Mouse (Mus musculus) brain, adult 10 weeks (tissue): ENCODE results near the gene Ech1. TPM values are rescaled to one million over a fixed set of nuclear protein-coding genes. Genes with fewer than 3 reads are reported as not detected.

Source experiments
- polyA plus RNA-seq: library from polyadenylated mRNA; stranded (reverse); fragments of 350-450 nt; fragmentation: Illumina TruSeq; extraction: RNeasy Lipid Tissue Mini Kit (QIAGEN cat#74804); gene quantifications from one replicate; pipeline ENCODE4 v1.2.3, GENCODE M21; 2015; ENCODE audit warnings: low read depth, low replicate concordance

Gene Ech1
- polyA plus RNA-seq = 96.4 TPM

DNA sequence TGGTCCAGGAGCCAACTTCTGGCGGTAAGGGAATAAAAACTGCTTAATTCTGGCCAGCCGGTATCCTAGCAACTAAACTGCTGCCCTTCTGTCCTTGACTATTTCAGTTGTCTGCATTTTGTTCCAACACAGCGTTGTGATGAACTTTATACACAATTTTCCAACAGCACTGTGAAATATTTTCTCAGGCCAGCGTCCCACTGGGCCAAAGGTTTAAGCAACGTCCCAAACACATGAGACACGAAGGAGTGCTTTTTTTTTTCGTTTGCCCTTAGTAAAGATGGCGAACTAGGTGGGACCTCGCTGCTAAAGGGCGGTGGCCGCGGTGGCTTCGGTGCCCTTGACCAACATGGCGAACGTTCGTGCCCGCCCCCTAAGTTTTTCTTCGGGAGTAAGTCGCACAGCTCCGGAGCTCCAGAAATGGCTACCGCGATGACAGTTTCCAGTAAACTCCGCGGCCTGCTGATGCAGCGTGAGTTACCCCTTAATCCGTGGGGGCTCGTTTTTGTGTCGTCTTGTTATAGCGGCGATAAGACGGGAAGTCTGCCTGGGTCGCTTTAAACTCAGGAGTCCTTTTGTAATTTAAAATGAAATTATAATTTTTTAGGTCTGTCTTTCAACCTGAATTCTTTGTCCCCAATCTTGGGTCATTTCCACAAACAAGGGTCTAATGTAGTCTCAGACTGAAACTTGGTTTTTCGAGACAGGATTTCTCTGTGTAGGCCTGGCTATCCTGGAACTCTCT, at the start of gene Ech1:
Ech1 (plus strand) TSS at position 277 of the 745 bp plus-strand sequence.

DNA sequence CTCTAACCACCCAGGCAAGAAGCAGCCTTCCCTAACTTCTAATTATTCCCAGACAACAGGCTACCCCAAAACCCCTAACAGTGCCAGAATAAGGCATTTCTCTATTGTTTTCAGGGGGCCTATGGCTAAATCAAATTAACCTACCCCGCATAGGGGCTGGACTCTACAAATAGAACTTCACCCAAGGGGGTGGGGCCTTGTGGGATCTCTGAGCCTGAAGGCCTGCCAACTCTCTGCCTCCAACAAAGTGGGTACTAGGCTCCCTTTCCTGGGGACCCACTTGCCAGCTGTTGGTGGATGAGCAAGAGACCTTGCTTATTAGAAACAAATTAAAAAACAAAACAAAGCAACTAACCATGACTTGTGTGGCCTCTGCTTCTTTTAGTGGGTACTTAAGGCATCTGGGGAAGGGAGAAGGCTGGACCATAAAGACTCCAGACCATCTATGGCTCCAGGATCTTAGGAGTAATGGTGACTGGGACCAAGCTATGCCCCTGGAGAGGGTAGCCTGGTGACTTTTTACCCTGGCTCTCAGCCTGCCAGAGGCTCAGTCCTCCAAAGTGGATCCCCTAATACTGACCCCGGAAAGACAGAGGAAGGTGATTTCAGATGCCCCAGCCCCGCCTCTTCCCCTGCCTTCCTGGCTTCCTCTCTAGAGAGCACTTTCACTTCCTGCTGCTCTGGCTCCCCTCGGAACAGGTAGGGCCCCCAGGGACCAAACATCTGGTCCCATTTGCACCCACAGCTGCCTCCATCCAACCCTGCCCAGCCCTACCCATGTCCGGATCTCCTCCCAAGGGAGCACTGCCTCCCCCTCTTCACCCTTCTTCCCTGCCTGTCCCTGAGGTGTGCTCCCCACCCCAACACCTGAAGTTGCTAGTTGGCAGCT, 36.5 kb upstream of the Ech1 start, which contains the start of gene Rinl:
Rinl (plus strand) TSS at position 663 of the 889 bp plus-strand sequence.

DNA sequence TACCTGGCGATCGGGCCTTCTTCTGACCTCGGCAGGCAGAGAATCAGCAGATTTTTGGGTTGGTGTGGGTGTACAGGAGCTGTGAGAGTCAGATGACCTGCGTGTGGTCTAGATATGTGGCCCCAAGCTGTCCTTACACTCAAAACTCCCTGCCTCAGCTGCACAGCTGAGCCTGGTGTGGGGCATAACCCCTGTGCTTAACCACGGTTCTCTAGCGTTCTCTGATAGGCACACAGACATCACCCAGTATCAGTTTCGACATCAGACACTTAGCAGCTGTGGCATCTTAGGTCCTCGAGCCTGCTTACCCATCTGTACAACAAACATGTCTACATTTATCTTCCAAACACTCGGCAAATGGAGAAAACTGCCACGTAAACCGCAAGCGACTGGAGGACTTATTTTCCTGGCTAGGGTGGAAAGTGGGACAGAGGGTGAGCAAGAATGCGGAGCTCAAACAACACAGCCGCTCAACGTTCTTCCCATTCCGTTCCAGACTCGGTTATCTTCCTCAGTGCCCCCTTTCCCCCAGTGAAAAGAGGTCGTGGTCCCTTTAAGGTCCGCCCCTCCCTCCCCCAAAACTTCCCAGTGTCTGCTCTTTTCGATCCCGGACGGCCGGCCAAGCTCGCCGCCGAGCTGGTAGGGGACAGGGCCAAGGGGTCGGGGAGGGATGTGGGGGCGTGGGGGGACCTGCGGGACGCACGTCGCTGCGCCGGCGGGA, 16.6 kb upstream of the Ech1 start, which contains the start of gene Hnrnpl:
Hnrnpl (plus strand) TSS at position 321 of the 721 bp plus-strand sequence.

DNA sequence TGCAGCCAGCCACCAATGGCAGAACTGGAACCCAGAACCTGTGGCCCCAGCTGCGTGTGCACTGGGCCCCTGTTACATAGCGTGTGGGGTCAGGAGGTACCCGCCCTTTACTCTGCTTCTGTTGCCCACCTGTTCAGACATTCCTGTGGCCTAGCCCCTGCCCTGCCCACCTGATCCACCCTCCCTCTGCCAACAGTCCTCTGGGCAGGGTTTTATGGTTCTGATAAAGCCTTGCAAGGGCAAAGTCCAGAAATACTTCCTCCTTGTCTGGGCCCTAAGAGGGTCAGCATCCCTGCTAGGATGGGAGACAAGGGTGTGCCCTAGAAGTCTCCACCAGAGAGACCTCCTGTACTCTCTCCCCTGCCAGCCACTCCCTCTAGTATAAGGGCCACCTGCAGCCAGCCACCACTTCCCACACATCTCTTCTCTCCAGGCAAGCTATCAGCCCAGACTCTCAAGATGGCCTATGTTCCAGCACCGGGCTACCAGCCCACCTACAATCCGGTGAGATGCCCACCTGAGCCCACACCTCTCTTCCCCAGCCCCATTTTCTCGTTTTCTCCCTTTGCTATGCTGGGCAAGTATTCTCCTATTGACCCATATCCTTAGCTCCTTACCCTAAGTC, 8.8 kb downstream of the Ech1 start, which contains the start of gene Lgals4:
Lgals4 (plus strand) TSS at position 132 of the 625 bp plus-strand sequence.

DNA sequence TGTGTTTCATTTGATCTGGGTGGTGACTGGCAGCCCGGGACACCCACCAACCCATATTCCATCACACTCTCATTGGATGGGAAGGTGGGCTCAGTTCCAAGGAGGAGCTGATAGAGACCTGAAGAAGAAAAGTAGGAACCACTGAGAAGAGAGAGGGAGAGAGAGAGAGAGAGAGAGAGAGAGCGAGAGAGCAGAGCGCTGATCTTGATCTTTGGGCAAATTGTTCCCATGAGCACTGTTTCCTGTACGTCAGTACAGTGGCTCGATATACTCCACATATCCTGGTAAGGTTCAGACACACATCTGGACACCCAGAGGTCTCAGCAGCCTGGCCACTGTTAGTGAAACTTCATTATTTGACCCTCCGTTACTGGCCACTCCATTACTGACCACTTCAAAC, 38.5 kb downstream of the Ech1 start, which contains the start of gene Lgals7:
Lgals7 (plus strand) TSS at position 314 of the 400 bp plus-strand sequence.

DNA sequence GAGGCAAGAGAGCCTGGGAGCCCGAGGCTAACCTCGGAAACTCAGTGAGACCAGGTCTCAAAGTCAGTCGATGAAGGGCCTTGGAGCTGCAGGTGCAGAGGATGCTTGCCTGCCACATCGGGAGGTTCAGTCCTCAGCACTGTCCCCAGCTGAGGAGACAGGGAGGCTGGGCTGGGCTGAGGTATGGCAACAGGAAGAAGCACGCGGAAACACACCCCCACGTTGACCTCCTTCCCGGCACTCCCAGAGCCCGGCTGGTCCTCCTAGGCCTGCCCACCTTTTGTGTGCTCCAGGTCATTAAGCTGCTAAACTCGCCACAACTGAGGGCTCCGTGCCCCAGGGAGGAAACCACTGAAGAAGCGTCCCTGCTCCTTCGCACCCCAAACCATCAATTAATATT, 56.2 kb downstream of the Ech1 start, which contains the start of gene Capn12:
Capn12 (plus strand) TSS at position 224 of the 400 bp plus-strand sequence.

Other genes starting within 250 kb of the Ech1 start
- gene Samd4b, start 227.1 kb upstream of the Ech1 start, polyA plus RNA-seq = 37.9 TPM
- gene Pak4, start 227.0 kb upstream of the Ech1 start, polyA plus RNA-seq = 6.6 TPM
- 1.3 TPM for gene Acp7, start 193.9 kb upstream of the Ech1 start, polyA plus RNA-seq
- gene Fbxo27, start 132.4 kb upstream of the Ech1 start, polyA plus RNA-seq = 15.8 TPM
- 3.3 TPM for gene Fbxo17, start 108.4 kb upstream of the Ech1 start, polyA plus RNA-seq
- 126 TPM for gene Mrps12, start 83.4 kb upstream of the Ech1 start, polyA plus RNA-seq
- 12.4 TPM for gene Sars2, start 83.2 kb upstream of the Ech1 start, polyA plus RNA-seq
- gene Ccer2, start 69.0 kb upstream of the Ech1 start, polyA plus RNA-seq = 3.2 TPM
- gene Sirt2, start 58.5 kb upstream of the Ech1 start, polyA plus RNA-seq = 181 TPM
- gene Nfkbib, start 57.7 kb upstream of the Ech1 start, polyA plus RNA-seq = 41.0 TPM
- gene Rinl, start 36.2 kb upstream of the Ech1 start, polyA plus RNA-seq = 2.9 TPM
- 253 TPM for gene Hnrnpl, start 16.7 kb upstream of the Ech1 start, polyA plus RNA-seq
- gene Lgals4, start 8.6 kb downstream of the Ech1 start, polyA plus RNA-seq = 5.1 TPM
- not detected for gene Lgals7, start 38.6 kb downstream of the Ech1 start, polyA plus RNA-seq
- gene Capn12, start 56.2 kb downstream of the Ech1 start, polyA plus RNA-seq = 0.54 TPM
- gene Actn4, start 137.1 kb downstream of the Ech1 start, polyA plus RNA-seq = 128 TPM
- 330 TPM for gene Eif3k, start 156.6 kb downstream of the Ech1 start, polyA plus RNA-seq
- gene Map4k1, start 156.8 kb downstream of the Ech1 start, polyA plus RNA-seq = 1.8 TPM